Mouse (Mus musculus) embryonic facial prominence, embryonic 13.5 days (tissue): ENCODE measurements around the gene Arhgef28. TPM values are rescaled to one million over a fixed set of nuclear protein-coding genes. Genes with fewer than 3 reads are reported as not detected.
"Not testable (repeated sequence)": the region's sequence is repeated elsewhere in the genome, so short reads cannot be mapped to it uniquely, and the experiment has no call there.

Source experiments
- ATAC-seq: fragments of 200-750 bp; cut with Nextera tagmentation; 2 replicates; pipeline ENCODE4 v1.8.0; 2017; ENCODE audit warnings: low read depth; ENCODE audit not compliant: insufficient number of reproducible peaks, insufficient read depth, low FRiP score, low TSS enrichment
- H3K27ac ChIP-seq: fragments of 300-500 bp; sonication (generic); 2 replicates; pipeline ENCODE4 v1.5.1; 2015; ENCODE audit warnings: moderate library complexity, mild to moderate bottlenecking, inconsistent platforms
- H3K27me3 ChIP-seq: fragments of 300-500 bp; sonication (generic); 2 replicates; pipeline ENCODE4 v1.6.1; 2015; ENCODE audit warnings: mild to moderate bottlenecking, inconsistent platforms
- H3K36me3 ChIP-seq: fragments of 300-500 bp; sonication (generic); 2 replicates; pipeline ENCODE4 v1.6.1; 2015; ENCODE audit warnings: mild to moderate bottlenecking, inconsistent platforms
- H3K4me1 ChIP-seq: fragments of 300-500 bp; sonication (generic); 2 replicates; pipeline ENCODE4 v1.6.1; 2015; ENCODE audit warnings: inconsistent platforms
- H3K4me2 ChIP-seq: fragments of 300-500 bp; sonication (generic); 2 replicates; pipeline ENCODE4 v1.6.1; 2015; ENCODE audit warnings: moderate library complexity, mild to moderate bottlenecking, inconsistent platforms
- H3K4me3 ChIP-seq: fragments of 300-500 bp; sonication (generic); 2 replicates; pipeline ENCODE4 v1.5.1; 2015; ENCODE audit warnings: mild to moderate bottlenecking, inconsistent platforms
- H3K9ac ChIP-seq: fragments of 300-500 bp; sonication (generic); 2 replicates; pipeline ENCODE4 v1.6.1; 2015; ENCODE audit warnings: mild to moderate bottlenecking, inconsistent platforms
- H3K9me3 ChIP-seq: fragments of 300-500 bp; sonication (generic); 2 replicates; pipeline ENCODE4 v1.6.1; 2016; ENCODE audit warnings: inconsistent platforms
- WGBS: fragments of 180-500 bp; shearing (Covaris S2); methylation state at CpG from one replicate; pipeline ENCODE4 v1.1.7; 2015; ENCODE audit warnings: mixed read lengths; 5-methylcytosine and 5-hydroxymethylcytosine counted together
- polyA plus RNA-seq: library from polyadenylated mRNA; unstranded; fragments of >200 nt; fragmentation: Nextera tagmentation; extraction: Ambion mirVana; gene quantifications from 2 replicates; pipeline ENCODE4 v1.2.1, GENCODE M21; 2015

Arhgef28 gene
- polyA plus RNA-seq, 1 experiment from 2014 or later, result 12.9 TPM

DNA sequence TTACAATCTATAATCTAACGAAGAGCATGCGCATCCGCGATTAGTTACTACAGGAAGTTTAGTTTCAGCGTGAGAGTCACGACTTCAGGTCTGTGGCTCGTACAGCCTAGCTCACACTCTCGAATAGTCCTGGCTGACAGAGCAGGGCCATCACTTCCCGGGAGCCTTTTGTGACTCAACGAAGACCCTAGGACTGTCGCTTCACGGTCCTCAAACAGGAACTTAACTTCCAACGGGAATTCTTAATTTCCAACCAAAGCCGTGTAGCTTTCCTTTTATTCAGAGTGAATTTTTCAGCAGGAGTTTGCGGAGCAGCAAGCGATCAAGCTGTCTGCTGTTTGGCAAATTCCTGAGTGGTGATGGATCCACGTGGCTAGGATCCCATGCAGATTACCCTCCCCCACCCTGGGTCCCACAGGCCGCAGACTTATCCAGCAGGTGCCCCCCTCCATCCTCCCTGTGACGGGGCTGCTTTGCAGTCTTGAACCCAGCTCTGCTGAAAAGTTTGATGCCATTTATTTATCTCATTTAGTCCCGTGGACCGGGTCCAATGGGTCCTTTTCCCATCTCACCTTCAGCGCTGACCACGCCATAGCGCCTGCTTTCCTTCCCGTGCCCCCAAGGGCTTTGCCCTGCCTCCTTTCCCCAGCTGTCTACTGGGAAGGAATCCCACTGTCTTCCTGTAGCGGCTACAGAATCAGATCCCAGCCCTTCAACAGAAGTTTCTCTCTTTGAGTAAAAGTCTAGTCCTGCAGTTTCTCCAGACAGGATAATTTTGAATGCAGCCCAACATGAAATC lies 180.3 kb downstream of the Arhgef28 start:
- no peaks in the 10 kb centered on the region for H3K9me3 ChIP-seq
- WGBS, result 72% methylated on average over 26 of the region's 26 CpGs
- no peak overlapping the region for H3K27ac ChIP-seq
- H3K4me3 ChIP-seq, result no peak overlapping the region
- H3K4me2 ChIP-seq, result no peak overlapping the region; the same call in 1 of the 2 replicates
- no peaks in the 10 kb centered on the region for H3K27me3 ChIP-seq
- peaks cover 19% of the 10 kb centered on the region for H3K4me1 ChIP-seq
- no peak for ATAC-seq
- H3K36me3 ChIP-seq, result no peaks in the 10 kb centered on the region
- H3K9ac ChIP-seq, result no peak overlapping the region

DNA sequence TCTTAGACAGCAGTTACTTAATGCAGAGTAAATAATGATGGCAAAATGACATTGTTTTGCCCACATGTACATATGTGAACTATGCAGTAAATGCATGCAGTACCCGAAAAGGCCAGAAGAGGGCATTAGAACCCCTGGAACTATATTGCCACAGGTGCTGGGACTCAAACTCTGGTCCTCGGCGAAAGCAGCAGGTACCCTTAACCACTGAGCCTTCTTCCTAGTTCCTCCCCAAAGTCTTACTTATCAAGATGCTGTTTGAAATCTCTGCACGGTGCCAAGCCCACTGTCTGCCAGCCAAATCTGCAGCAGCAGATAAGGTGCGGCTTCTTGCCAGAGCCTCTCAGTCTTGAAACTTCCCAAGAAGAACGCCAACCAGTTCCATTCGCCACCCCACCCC lies 181.1 kb downstream of the Arhgef28 start:
- WGBS, result 83% methylated on average over 7 of the region's 7 CpGs
- peak; percentile 37; the same call in 1 of the 2 replicates for ATAC-seq
- Histone ChIP-seq H3K27me3 (no peaks in the 10 kb centered on the region), H3K36me3 (no peaks in the 10 kb centered on the region), H3K4me1 (peaks cover 19% of the 10 kb centered on the region), H3K9ac (no peak overlapping the region), H3K27ac (no peak overlapping the region), H3K4me3 (no peak overlapping the region), H3K4me2 (no peak overlapping the region), H3K9me3 (no peaks in the 10 kb centered on the region)

DNA sequence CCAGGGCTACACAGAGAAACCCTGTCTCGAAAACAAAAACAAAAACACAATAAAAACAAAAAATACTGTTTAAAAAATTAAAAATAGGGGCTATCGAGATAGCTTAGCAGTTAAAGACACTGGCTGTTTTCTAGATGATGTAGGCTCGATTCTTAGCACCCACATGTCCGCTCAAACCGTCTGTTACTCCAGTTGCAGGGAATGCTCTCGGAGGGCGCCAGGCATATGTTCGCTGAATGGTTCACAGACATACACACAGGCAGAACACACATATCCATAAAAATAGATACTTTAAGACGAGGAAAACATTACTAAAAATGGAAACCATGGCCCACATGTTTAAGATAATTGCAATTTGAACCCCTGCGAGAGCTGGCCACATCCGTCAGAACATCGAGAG lies 181.6 kb downstream of the Arhgef28 start:
- H3K4me1 ChIP-seq, result peaks cover 19% of the 10 kb centered on the region
- H3K9me3 ChIP-seq, result no peaks in the 10 kb centered on the region
- H3K27ac ChIP-seq, result no peak overlapping the region
- no peak overlapping the region for H3K4me3 ChIP-seq
- 88% methylated on average over 12 of the region's 12 CpGs for WGBS
- no peaks in the 10 kb centered on the region for H3K27me3 ChIP-seq
- no peak for ATAC-seq
- H3K4me2 ChIP-seq, result no peak overlapping the region
- H3K36me3 ChIP-seq, result no peaks in the 10 kb centered on the region
- no peak overlapping the region for H3K9ac ChIP-seq

GRCm38 (mm10) chr13:98021906-98022305 lies 184.3 kb downstream of the Arhgef28 start:
- no peak overlapping the region for H3K4me2 ChIP-seq
- no peak overlapping the region for H3K27ac ChIP-seq
- H3K4me1 ChIP-seq, result 0 out of 2 replicates have a peak, but pooled peaks cover 4% of the 10 kb centered on the region
- ATAC-seq, result no peak
- no peaks in the 10 kb centered on the region for H3K36me3 ChIP-seq
- no peak overlapping the region for H3K9ac ChIP-seq
- no peaks in the 10 kb centered on the region for H3K27me3 ChIP-seq
- H3K9me3 ChIP-seq, result no peaks in the 10 kb centered on the region
- H3K4me3 ChIP-seq, result no peak overlapping the region
- WGBS, result 54% methylated on average over 4 of the region's 4 CpGs

DNA sequence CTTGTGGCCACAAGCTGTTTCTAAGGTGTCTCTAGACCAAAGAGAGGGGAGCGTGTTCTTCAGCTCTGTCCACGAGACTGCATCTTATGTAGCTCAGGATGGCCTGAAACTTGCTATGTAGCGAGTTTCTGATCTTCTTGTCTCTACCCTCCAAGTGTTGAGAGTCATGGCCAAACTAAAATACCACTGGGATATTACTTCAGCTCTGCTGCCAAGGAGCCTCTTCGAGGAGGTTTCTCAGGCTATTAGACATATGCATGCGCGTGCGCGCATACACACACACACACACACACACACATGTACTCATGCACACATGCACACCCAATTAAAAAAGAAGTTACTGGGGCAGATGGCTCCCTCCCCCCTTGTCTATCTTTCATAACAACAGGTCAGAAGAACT lies 187.4 kb downstream of the Arhgef28 start:
- not testable (repeated sequence) for H3K4me3 ChIP-seq, ATAC-seq, H3K9me3 ChIP-seq, H3K36me3 ChIP-seq, H3K9ac ChIP-seq, H3K27me3 ChIP-seq, H3K27ac ChIP-seq, H3K4me2 ChIP-seq
- peaks cover 15% of the 10 kb centered on the region for H3K4me1 ChIP-seq
- 92% methylated on average over 8 of the region's 8 CpGs for WGBS

GRCm38 (mm10) chr13:98016923-98017588 lies 189.2 kb downstream of the Arhgef28 start:
- Histone ChIP-seq H3K9ac (peak overlapping the region; percentile 74), H3K36me3 (no peaks in the 10 kb centered on the region), H3K9me3 (no peaks in the 10 kb centered on the region), H3K27ac (peak overlapping the region; percentile 71; the same call in 1 of the 2 replicates), H3K4me3 (peak overlapping the region; percentile 51), H3K4me2 (peak overlapping the region; percentile 91), H3K4me1 (peaks cover 15% of the 10 kb centered on the region), H3K27me3 (peaks cover 6% of the 10 kb centered on the region; the same call in 1 of the 2 replicates)
- no peak for ATAC-seq
- WGBS, result 26% methylated on average over 12 of the region's 12 CpGs

DNA sequence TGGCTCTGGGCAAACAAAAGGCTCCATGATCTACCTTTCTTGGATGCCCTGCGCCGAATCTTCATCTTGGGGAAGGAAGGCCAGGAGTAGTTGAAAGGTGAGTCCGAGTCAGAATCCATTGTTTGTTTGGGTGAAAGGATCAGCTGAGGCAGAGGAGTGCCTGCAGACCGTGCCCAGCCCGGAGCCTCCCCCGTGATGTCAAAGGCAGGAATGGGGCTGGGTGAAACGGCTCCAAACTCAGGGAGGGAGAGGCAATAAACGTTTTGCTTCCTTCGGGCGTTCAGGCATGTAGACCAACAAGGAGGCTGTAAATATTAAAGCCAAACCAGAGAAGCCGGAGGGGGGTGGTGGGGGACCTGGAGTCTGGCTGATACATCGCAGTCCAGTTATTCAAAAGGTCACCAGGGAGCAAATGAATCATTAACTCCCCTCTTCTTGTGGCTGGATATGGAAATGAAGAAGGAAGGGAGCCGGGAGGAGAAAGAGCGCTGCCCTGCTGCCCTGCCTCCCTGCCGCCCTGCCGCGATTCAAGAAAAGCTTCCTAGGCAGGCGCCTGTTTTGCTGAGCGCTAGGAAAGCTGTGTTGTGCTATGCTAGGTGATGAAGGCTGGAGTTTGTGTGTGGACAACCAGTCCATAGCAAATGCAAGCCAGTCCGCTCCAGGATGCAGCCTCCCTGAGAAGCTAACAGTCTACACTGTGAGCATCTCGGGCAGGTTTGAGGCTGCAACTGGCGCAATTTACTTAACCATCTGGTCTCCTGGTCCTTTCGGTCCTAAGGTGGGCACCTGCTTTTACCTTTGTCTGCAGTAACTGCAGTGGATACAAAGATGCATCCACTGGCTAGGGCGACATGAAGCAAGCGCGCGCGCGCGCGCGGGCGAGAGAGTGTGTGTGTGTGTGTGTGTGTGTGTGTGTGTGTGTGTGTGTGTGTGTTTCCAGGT lies 190.0 kb downstream of the Arhgef28 start:
- Histone ChIP-seq H3K27me3 (peaks cover 6% of the 10 kb centered on the region; the same call in 1 of the 2 replicates), H3K4me3 (peak overlapping the region; percentile 51), H3K4me2 (peak overlapping the region; percentile 91), H3K27ac (peak overlapping the region; percentile 71), H3K9ac (peak overlapping the region; percentile 74), H3K4me1 (peaks cover 15% of the 10 kb centered on the region), H3K36me3 (no peaks in the 10 kb centered on the region), H3K9me3 (no peaks in the 10 kb centered on the region)
- ATAC-seq, result no peak
- WGBS, result 4% methylated on average over 33 of the region's 33 CpGs

- H3K4me2 ChIP-seq, result peak overlapping the region; percentile 91
- peaks cover 6% of the 10 kb centered on the region; the same call in 1 of the 2 replicates for H3K27me3 ChIP-seq
- H3K9me3 ChIP-seq, result no peaks in the 10 kb centered on the region
- H3K4me1 ChIP-seq, result peaks cover 15% of the 10 kb centered on the region
- 58% methylated on average over 3 of the region's 3 CpGs for WGBS
- ATAC-seq, result no peak
- no peak overlapping the region for H3K27ac ChIP-seq
- no peak overlapping the region for H3K4me3 ChIP-seq
- H3K36me3 ChIP-seq, result no peaks in the 10 kb centered on the region
- no peak overlapping the region for H3K9ac ChIP-seq
Observed at GRCm38 (mm10) chr13:98014892-98015291, 191.3 kb downstream of the Arhgef28 start.

DNA sequence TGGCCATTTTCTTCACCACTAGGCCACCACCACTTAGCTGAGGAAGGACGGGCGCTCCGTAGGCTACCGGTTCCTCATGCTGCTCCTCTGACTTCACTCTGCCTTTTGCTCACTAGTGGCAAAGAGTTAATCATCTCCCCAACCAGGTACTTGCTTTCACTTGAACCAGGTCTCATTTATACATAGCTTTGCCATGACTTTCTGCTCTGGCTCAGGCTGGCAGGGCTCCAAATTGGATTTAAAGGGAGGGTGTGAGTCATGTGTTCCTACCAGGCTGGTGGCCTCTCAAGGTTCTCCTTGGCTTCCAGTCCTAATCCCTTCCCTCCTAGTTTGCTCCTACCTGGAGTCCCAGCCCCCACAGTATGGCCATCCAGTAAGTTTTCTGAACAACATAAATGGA lies 192.5 kb downstream of the Arhgef28 start:
- H3K9me3 ChIP-seq, result no peaks in the 10 kb centered on the region
- no peak for ATAC-seq
- H3K27ac ChIP-seq, result no peak overlapping the region
- H3K9ac ChIP-seq, result no peak overlapping the region
- H3K4me2 ChIP-seq, result no peak overlapping the region
- H3K4me3 ChIP-seq, result no peak overlapping the region
- no peaks in the 10 kb centered on the region for H3K36me3 ChIP-seq
- peaks cover 15% of the 10 kb centered on the region for H3K4me1 ChIP-seq
- WGBS, result 92% methylated on average over 4 of the region's 4 CpGs
- H3K27me3 ChIP-seq, result peaks cover 6% of the 10 kb centered on the region; the same call in 1 of the 2 replicates

GRCm38 (mm10) chr13:98011931-98012341 lies 194.3 kb downstream of the Arhgef28 start:
- Histone ChIP-seq H3K36me3 (no peaks in the 10 kb centered on the region), H3K9ac (no peak overlapping the region), H3K4me1 (peaks cover 11% of the 10 kb centered on the region), H3K27ac (no peak overlapping the region), H3K4me3 (no peak overlapping the region), H3K4me2 (no peak overlapping the region), H3K27me3 (peaks cover 6% of the 10 kb centered on the region; the same call in 1 of the 2 replicates), H3K9me3 (no peaks in the 10 kb centered on the region)
- WGBS, result 69% methylated on average over 6 of the region's 6 CpGs
- no peak for ATAC-seq

DNA sequence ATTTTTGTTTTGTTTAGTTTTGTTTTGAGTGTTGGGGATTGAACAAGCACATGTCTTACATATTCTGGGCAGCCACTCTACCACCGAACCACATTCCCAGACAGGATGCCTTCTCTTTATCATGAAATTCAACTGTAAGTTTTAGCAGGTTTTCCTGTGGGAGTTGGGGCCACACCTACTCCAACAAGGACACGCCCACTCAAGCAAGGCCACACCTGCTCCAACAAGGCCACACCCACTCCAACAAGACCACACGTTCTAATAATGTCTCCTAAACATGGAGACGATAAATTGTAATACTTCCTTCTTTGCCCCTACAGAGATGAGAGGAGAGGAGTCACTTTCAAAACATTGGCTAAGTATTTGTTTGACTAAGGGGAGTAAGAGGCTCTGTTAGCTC lies 197.2 kb downstream of the Arhgef28 start:
- Histone ChIP-seq H3K27ac (no peak overlapping the region), H3K4me3 (no peak overlapping the region), H3K9ac (no peak overlapping the region), H3K27me3 (no peaks in the 10 kb centered on the region), H3K4me1 (0 out of 2 replicates have a peak, but pooled peaks cover 4% of the 10 kb centered on the region), H3K9me3 (no peaks in the 10 kb centered on the region), H3K4me2 (no peak overlapping the region), H3K36me3 (no peaks in the 10 kb centered on the region)
- ATAC-seq, result no peak
- 68% methylated on average over 4 of the region's 4 CpGs for WGBS
